Mouse (Mus musculus) brain, embryonic 14.5 days (tissue): ENCODE results near the gene Rgma.

ENCODE experiments used
- CTCF ChIP-seq: fragments of 200-500 bp; IDR thresholded peaks from 2 replicates; pipeline ENCODE4 v1.5.1; 2012; ENCODE audit warnings: inconsistent platforms, mild to moderate bottlenecking, moderate library complexity, borderline replicate concordance; ENCODE audit not compliant: insufficient read depth, insufficient read length; ENCODE audit errors: extremely low read depth
- POLR2A ChIP-seq: fragments of 200-500 bp; IDR thresholded peaks from 2 replicates; pipeline ENCODE4 v1.6.1; 2012; ENCODE audit warnings: mild to moderate bottlenecking, inconsistent platforms, borderline replicate concordance; ENCODE audit not compliant: poor library complexity, insufficient read depth, insufficient read length, severe bottlenecking; ENCODE audit errors: extremely low read depth

- TF ChIP-seq CTCF: no peak
- TF ChIP-seq POLR2A: no peak
Measured at GRCm38 (mm10) chr7:73427794-73428193, 52.5 kb downstream of the Rgma start.
